Mouse (Mus musculus): ENCODE measurements around the gene H2afv.

The H2afv gene

DNA sequence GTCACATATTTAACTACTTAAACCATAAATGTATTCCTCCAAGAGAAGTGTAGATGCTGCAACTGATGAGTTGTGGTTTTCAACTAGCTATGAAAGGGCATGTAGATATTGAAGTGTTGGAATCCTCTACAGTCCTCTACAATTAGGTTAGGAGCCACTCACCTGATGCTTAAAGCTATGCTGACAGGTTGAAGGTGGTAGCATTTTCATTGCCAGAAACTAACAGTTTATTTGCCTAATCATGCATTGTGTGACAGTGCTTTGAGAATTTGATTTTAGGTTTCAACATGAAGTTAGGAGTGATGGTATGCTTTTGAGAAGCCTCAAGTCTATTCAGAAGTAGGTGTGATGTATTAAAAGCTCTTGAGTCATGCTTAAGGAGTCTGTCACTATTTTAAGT lies 26.8 kb downstream of the H2afv start:
- in situ Hi-C loops (cut with MboI; ENCODE audit: unreplicated experiment in 2 of 2) = loop anchor here in 1 of 2 experiments (5.0 to 10.0 kb wide), 2 partner anchors 105 to 423 kb away; partner anchors contain the start of gene Myo1g

- in situ Hi-C loops (cut with MboI; ENCODE audit: unreplicated experiment in 2 of 2) = loop anchor here in 1 of 2 experiments (5.0 to 10.0 kb wide), 2 partner anchors 105 to 422 kb away; partner anchors contain the start of gene Myo1g
Measured at GRCm38 (mm10) chr11:6417069-6417468, 27.2 kb downstream of the H2afv start.

DNA sequence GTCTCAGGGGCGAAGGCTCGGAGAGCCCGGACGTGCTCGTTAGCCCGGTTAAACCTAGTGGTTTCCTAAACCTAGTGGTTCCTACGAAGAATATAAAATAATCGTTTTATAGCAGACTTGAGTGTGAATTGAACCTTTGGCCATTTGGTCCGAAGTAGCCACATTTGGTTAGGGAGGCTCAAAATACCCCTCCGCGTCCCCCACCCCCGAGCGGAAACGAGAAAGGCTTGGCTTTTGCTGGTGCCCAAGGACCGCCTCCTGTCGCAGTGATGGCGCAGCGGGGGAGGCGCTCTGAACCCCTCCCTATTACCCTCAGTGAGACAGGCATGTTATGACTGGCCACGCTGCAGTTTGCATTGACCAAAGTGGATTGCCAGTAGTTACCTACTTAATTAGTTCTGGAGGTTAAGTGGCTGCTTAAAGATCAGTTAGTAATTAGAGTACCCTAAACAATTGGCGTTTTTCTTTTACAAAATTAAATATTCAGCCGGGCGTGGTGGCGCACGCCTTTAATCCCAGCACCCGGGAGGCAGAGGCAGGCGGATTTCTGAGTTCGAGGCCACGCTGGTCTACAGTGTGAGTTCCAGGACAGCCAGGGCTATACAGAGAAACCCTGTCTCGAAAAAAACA lies 27.7 kb downstream of the H2afv start:
- in situ Hi-C loops (cut with MboI; ENCODE audit: unreplicated experiment in 2 of 2) = loop anchor here in 1 of 2 experiments (5.0 to 10.0 kb wide), 2 partner anchors 106 to 422 kb away; partner anchors contain the start of gene Myo1g

DNA sequence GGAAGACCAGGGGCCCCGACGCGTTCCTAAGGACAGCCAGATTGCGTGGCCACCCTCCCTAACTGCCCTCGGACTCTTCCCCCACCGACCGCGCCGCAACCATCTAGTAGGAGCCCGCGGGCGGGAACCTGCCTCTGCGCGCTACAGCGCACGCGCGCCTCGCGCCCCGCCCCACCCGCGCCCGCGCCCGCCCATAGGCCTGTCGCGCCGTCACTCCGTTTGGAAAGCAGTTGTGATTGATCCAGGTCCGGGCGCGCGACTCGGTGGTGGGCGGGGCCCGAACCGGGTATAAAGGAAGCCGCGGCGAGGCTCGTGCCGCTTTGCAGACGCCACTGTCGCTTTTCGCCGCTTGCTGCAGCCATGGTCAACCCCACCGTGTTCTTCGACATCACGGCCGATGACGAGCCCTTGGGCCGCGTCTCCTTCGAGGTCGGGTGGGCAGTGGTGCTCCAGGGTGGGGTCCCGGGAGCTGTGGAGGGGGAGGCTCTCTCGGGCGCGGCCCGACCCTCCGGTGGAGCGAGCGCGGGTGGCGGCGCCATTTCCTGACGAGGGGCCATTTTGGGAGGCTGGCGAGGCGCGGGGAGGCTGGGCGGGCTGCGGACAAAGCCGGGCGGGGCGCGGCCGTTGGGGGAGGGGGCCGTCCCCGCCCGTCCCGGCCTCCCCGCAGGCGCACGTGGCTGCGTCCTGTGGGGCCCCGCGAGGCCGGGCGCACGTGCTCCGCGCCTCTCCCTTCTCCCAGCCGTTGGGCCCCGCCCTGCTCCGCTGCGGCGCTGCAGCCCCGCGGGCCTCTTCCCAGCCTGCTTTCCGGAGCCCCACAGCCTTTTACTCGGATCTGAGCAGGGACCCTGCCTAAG lies 28.5 kb downstream of the H2afv start:
- in situ Hi-C loops (cut with MboI; ENCODE audit: unreplicated experiment in 2 of 2) = loop anchor here in 1 of 2 experiments (5.0 to 10.0 kb wide), 2 partner anchors 107 to 421 kb away; partner anchors contain the start of gene Myo1g

GRCm38 (mm10) chr11:6414751-6415550 lies 29.3 kb downstream of the H2afv start, which contains the start of gene Ppia:
TSS of gene Ppia (plus strand) at chr11:6415443.
- in situ Hi-C loops (cut with MboI; ENCODE audit: unreplicated experiment in 2 of 2) = loop anchor here in 1 of 2 experiments (5.0 to 10.0 kb wide), 2 partner anchors 107 to 420 kb away; partner anchors contain the start of gene Myo1g

DNA sequence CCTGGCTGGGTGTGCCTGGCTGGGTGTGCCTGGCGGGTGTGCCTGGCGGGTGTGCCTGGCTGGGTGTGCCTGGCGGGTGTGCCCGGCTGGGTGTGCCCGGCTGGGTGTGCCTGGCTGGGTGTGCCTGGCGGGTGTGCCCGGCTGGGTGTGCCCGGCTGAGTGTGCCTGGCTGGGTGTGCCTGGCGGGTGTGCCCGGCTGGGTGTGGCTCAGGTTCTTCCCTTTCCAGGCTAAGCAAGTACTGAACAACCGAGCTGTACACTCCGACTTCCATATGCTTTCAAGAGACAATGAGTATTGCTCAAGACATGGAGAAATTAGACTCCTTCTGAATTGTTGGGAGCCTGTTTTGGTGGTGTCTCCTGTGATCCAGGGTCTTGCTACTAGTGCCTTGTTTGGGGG lies 31.0 kb downstream of the H2afv start:
- in situ Hi-C loops (cut with MboI; ENCODE audit: unreplicated experiment in 2 of 2) = loop anchor here in 1 of 2 experiments (10.0 kb wide), 1 partner anchor 418 kb away; no protein-coding TSS in a partner anchor

DNA sequence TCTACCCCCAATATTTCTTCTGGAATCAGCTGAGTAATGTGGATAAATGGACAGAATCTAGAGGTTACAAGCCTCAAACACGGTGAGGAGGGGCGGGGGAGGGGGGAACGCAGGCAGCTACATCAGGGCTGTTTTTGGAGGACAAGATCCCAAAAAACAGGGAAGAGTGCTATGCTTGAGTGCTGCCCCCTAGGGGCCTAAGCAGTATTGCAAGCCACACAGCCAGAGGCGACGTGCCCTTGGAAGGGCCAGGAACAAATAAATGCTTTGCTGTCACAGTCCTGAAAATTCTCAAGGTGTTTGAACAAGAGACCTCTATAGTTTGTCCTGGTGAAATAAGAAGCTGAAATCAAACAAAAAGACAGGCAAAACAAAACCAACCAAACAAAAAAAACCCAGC lies 32.6 kb downstream of the H2afv start:
- in situ Hi-C loops (cut with MboI; ENCODE audit: unreplicated experiment in 2 of 2) = loop anchor here in 1 of 2 experiments (10.0 kb wide), 1 partner anchor 417 kb away; no protein-coding TSS in a partner anchor

GRCm38 (mm10) chr11:6410755-6411154 lies 33.5 kb downstream of the H2afv start:
- in situ Hi-C loops (cut with MboI; ENCODE audit: unreplicated experiment in 2 of 2) = loop anchor here in 1 of 2 experiments (10.0 kb wide), 1 partner anchor 416 kb away; no protein-coding TSS in a partner anchor

DNA sequence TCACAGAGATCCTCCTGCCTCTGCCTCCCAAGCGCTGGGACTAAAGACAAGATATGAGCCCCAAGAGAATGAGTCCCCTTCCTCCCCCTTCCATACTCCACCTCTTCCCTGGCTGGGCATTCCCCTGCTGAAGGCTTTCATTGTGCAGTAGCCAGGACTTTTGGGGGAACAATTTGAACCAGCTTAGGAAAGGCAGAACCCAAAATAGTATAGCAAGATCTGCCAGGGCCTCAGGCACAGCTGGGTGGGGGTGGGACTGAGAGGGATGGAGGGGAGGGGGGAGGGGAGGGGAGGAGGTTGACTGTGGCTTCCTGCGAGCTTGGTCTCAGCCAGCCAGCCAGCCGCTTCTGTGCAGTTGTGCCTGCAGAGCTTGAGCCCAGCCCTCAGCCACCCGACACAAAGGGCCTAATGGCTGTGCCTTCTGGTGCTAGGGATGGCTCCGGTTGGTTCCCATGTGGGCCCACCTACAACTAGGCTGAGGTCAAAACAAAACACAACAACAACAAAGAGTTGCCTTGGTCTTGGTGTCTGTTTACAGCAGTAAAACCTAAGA lies 34.1 kb downstream of the H2afv start:
- in situ Hi-C loops (cut with MboI; ENCODE audit: unreplicated experiment in 2 of 2) = loop anchor here in 1 of 2 experiments (10.0 kb wide), 1 partner anchor 415 kb away; no protein-coding TSS in a partner anchor

DNA sequence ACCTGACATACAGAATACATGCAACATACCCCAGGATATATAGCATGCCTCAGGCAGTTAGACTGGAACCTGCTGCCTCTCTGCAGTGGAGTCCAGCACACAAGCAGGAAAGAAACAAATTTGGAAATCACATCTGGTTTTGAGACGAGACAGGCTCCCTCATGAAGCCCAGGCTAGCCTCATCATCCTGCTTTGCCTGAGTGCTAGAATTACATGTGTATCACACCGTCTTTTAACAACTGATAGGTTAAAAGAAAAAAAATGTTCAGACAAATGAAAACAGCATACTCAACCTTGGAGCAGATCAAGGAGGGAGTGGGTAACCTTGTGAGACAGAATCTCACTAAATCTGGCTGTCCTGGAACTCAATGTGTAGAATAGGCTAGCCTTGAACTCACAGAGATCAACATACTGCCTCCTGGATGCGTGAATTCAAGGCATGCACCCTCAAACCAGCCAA lies 37.1 kb downstream of the H2afv start:
- in situ Hi-C loops (cut with MboI; ENCODE audit: unreplicated experiment in 2 of 2) = loop anchor here in 1 of 2 experiments (10.0 kb wide), 1 partner anchor 52 kb away; no protein-coding TSS in a partner anchor

GRCm38 (mm10) chr11:6406251-6407161 lies 37.7 kb downstream of the H2afv start:
- in situ Hi-C loops (cut with MboI; ENCODE audit: unreplicated experiment in 2 of 2) = loop anchor here in 1 of 2 experiments (10.0 kb wide), 1 partner anchor 52 kb away; no protein-coding TSS in a partner anchor

- in situ Hi-C loops (cut with MboI; ENCODE audit: unreplicated experiment in 2 of 2) = loop anchor here in 1 of 2 experiments (10.0 kb wide), 1 partner anchor 51 kb away; no protein-coding TSS in a partner anchor
Measured at GRCm38 (mm10) chr11:6405591-6406081, 38.6 kb downstream of the H2afv start.

DNA sequence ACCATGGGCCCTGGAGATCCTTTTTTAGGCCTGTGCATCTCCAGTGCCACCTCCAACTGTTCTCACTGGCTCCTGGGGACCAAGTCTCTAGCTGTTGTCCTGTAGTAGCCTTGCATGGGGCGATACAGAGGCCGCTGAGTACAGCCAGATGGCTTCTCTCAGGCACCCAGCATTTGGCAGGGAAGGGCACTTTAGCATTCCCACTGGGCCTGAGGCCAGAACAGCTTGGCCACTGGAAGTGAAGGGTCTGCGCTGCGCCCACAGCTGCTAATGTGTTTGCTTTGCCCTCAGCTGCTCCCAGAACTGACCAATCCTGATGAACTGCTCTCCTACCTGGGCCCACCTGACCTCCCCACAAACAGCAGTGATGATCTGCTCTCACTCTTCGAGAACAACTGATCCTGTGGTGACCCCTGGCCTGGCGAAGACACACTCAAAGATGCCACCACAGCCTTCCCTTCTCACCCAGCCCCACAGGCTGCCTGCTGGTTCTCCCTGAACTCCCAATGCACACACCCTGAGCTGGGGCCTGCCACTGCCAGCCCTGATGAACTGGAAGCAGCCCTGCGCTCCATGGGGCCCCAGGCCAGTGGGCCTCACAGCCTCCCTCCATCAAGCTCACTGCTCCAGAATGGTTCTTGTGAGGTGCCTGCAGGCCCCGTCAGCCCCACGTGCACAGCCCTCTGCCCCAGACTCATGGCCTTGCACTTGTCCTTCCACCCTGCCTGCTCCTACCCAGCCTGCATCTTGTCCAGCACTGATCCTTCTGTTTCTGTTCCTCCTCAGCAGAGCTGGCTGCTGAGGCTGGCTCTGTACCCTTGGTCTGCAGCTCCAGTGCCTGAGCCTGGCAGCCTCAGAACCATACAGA lies 39.3 kb downstream of the H2afv start:
- in situ Hi-C loops (cut with MboI; ENCODE audit: unreplicated experiment in 2 of 2) = loop anchor here in 1 of 2 experiments (10.0 kb wide), 1 partner anchor 50 kb away; no protein-coding TSS in a partner anchor

GRCm38 (mm10) chr11:6403830-6404405 lies 40.3 kb downstream of the H2afv start:
- in situ Hi-C loops (cut with MboI; ENCODE audit: unreplicated experiment in 2 of 2) = loop anchor here in 1 of 2 experiments (10.0 kb wide), 1 partner anchor 49 kb away; no protein-coding TSS in a partner anchor

- in situ Hi-C loops (cut with MboI; ENCODE audit: unreplicated experiment in 2 of 2) = loop anchor here in 1 of 2 experiments (10.0 kb wide), 1 partner anchor 48 kb away; no protein-coding TSS in a partner anchor
Measured at GRCm38 (mm10) chr11:6402515-6403510, 41.4 kb downstream of the H2afv start.
